Mouse (Mus musculus) right cerebral cortex, postnatal 10 days (tissue): ENCODE data around the gene Klhdc7a.

Experiments
- DNase-seq, 2 experiments: peaks; one replicate each; pipeline ENCODE4 v3.0.0; 2021; ENCODE audit warnings: low spot score in 2 of 2

Gene Klhdc7a

GRCm38 (mm10) chr4:139960086-139960713, 7.6 kb downstream of the Klhdc7a start:
- DNase-seq: no peak

GRCm38 (mm10) chr4:139959188-139959587, 8.6 kb downstream of the Klhdc7a start:
- no peak for DNase-seq

GRCm38 (mm10) chr4:139950876-139951485, 16.8 kb downstream of the Klhdc7a start:
- DNase-seq: no peak

- no peak for DNase-seq
Measured at GRCm38 (mm10) chr4:139950431-139950848, 17.4 kb downstream of the Klhdc7a start.

- DNase-seq: peak; percentile 51 to 54
Measured at GRCm38 (mm10) chr4:139948591-139948990, 19.2 kb downstream of the Klhdc7a start.

GRCm38 (mm10) chr4:139947341-139947740, 20.5 kb downstream of the Klhdc7a start:
- DNase-seq: no peak

GRCm38 (mm10) chr4:139941831-139942230, 26.0 kb downstream of the Klhdc7a start:
- DNase-seq: no peak

GRCm38 (mm10) chr4:139935557-139935956, 32.3 kb downstream of the Klhdc7a start:
- DNase-seq: no peak

GRCm38 (mm10) chr4:139932970-139933801, 34.6 kb downstream of the Klhdc7a start:
- peak; percentile 78 to 81 for DNase-seq

- peak in 1 of 2 experiments; percentile 44 for DNase-seq
Measured at GRCm38 (mm10) chr4:139931790-139932510, 35.9 kb downstream of the Klhdc7a start.

GRCm38 (mm10) chr4:139930885-139931284, 36.9 kb downstream of the Klhdc7a start:
- DNase-seq: no peak

GRCm38 (mm10) chr4:139926161-139926561, 41.7 kb downstream of the Klhdc7a start:
- DNase-seq: peak; percentile 81 to 89

- DNase-seq: peak; percentile 61 to 62
Measured at GRCm38 (mm10) chr4:139925275-139926160, 42.3 kb downstream of the Klhdc7a start.

GRCm38 (mm10) chr4:139916731-139917130, 51.1 kb downstream of the Klhdc7a start:
- DNase-seq: no peak
